Mouse (Mus musculus): ENCODE results near the gene Cib4. TPM values are rescaled to one million over a fixed set of nuclear protein-coding genes. Genes with fewer than 3 reads are reported as not detected.

The Cib4 gene
- polyA plus RNA-seq, 1 experiment from 2014 or later, result not detected

GRCm38 (mm10) chr5:30461821-30462220, 83.8 kb downstream of the Cib4 start, which contains the start of gene Otof:
Gene Otof (minus strand): TSS chr5:30461932.
- Histone ChIP-seq H3K9ac (ENCODE audit: low read length) (no peak within 1 kb of the TSS), H3K4me2 (ENCODE audit: low read depth, low read length) (no peak within 1 kb of the TSS), H3K27ac (ENCODE audit: low read length) (no peak within 1 kb of the TSS), H3K4me1 (ENCODE audit: control insufficient read depth, insufficient read depth, low read length) (peaks cover 16% of the 10 kb centered on the region), H3K36me3 (ENCODE audit: control insufficient read depth, insufficient read depth, low read length) (no peaks in the 10 kb centered on the region), H3K27me3 (ENCODE audit: control insufficient read depth, insufficient read depth, low read length) (peaks cover 5% of the 10 kb centered on the region), H3K4me3 (replicated peaks; ENCODE audit: low read length) (no peak within 1 kb of the TSS), H3K9me3 (replicated peaks; ENCODE audit: control insufficient read depth, low read length) (no peaks in the 10 kb centered on the region)
- ATAC-seq (ENCODE audit: insufficient read depth, low FRiP score), result 0 out of 2 replicates have a peak, but pooled peaks have one; percentile 68
- WGBS, result 13% methylated on average over 12 of the region's 12 CpGs

- H3K4me2 ChIP-seq (ENCODE audit: low read depth, low read length), result no peak overlapping the region
- no peak overlapping the region for H3K27ac ChIP-seq (ENCODE audit: low read length)
- H3K36me3 ChIP-seq (ENCODE audit: control insufficient read depth, insufficient read depth, low read length), result no peaks in the 10 kb centered on the region
- no peaks in the 10 kb centered on the region for H3K9me3 ChIP-seq (replicated peaks; ENCODE audit: control insufficient read depth, low read length)
- peaks cover under 1% of the 10 kb centered on the region; the same call in 1 of the 2 replicates for H3K27me3 ChIP-seq (ENCODE audit: control insufficient read depth, insufficient read depth, low read length)
- H3K9ac ChIP-seq (ENCODE audit: low read length), result no peak overlapping the region
- 39% methylated on average over 4 of the region's 4 CpGs for WGBS
- peaks cover 10% of the 10 kb centered on the region for H3K4me1 ChIP-seq (ENCODE audit: control insufficient read depth, insufficient read depth, low read length)
- no peak overlapping the region for H3K4me3 ChIP-seq (replicated peaks; ENCODE audit: low read length)
- no peak for ATAC-seq (ENCODE audit: insufficient read depth, low FRiP score)
Measured at GRCm38 (mm10) chr5:30460155-30460554, 85.5 kb downstream of the Cib4 start.

GRCm38 (mm10) chr5:30456056-30456455, 89.6 kb downstream of the Cib4 start:
- ATAC-seq (ENCODE audit: insufficient read depth, low FRiP score), result no peak
- H3K27me3 ChIP-seq (ENCODE audit: control insufficient read depth, insufficient read depth, low read length), result no peaks in the 10 kb centered on the region
- no peaks in the 10 kb centered on the region for H3K4me1 ChIP-seq (ENCODE audit: control insufficient read depth, insufficient read depth, low read length)
- H3K27ac ChIP-seq (ENCODE audit: low read length), result no peak overlapping the region
- WGBS, result 51% methylated on average over 6 of the region's 6 CpGs
- no peaks in the 10 kb centered on the region for H3K9me3 ChIP-seq (replicated peaks; ENCODE audit: control insufficient read depth, low read length)
- H3K36me3 ChIP-seq (ENCODE audit: control insufficient read depth, insufficient read depth, low read length), result no peaks in the 10 kb centered on the region
- H3K4me2 ChIP-seq (ENCODE audit: low read depth, low read length), result no peak overlapping the region
- no peak overlapping the region for H3K4me3 ChIP-seq (replicated peaks; ENCODE audit: low read length)
- no peak overlapping the region for H3K9ac ChIP-seq (ENCODE audit: low read length)

- H3K27ac ChIP-seq (ENCODE audit: low read length), result no peak overlapping the region
- no peaks in the 10 kb centered on the region for H3K36me3 ChIP-seq (ENCODE audit: control insufficient read depth, insufficient read depth, low read length)
- no peaks in the 10 kb centered on the region for H3K9me3 ChIP-seq (replicated peaks; ENCODE audit: control insufficient read depth, low read length)
- no peaks in the 10 kb centered on the region for H3K4me1 ChIP-seq (ENCODE audit: control insufficient read depth, insufficient read depth, low read length)
- 79% methylated on average over 13 of the region's 13 CpGs for WGBS
- no peak overlapping the region for H3K4me2 ChIP-seq (ENCODE audit: low read depth, low read length)
- H3K9ac ChIP-seq (ENCODE audit: low read length), result no peak overlapping the region
- ATAC-seq (ENCODE audit: insufficient read depth, low FRiP score), result no peak
- no peak overlapping the region for H3K4me3 ChIP-seq (replicated peaks; ENCODE audit: low read length)
- no peaks in the 10 kb centered on the region for H3K27me3 ChIP-seq (ENCODE audit: control insufficient read depth, insufficient read depth, low read length)
Measured at GRCm38 (mm10) chr5:30444327-30444895, 101.2 kb downstream of the Cib4 start.

- ATAC-seq (ENCODE audit: insufficient read depth, low FRiP score), result no peak
- no peaks in the 10 kb centered on the region for H3K27me3 ChIP-seq (ENCODE audit: control insufficient read depth, insufficient read depth, low read length)
- no peak overlapping the region for H3K4me3 ChIP-seq (replicated peaks; ENCODE audit: low read length)
- 60% methylated on average over 5 of the region's 5 CpGs for WGBS
- H3K9ac ChIP-seq (ENCODE audit: low read length), result no peak overlapping the region
- H3K36me3 ChIP-seq (ENCODE audit: control insufficient read depth, insufficient read depth, low read length), result no peaks in the 10 kb centered on the region
- H3K9me3 ChIP-seq (replicated peaks; ENCODE audit: control insufficient read depth, low read length), result no peaks in the 10 kb centered on the region
- no peaks in the 10 kb centered on the region for H3K4me1 ChIP-seq (ENCODE audit: control insufficient read depth, insufficient read depth, low read length)
- H3K4me2 ChIP-seq (ENCODE audit: low read depth, low read length), result no peak overlapping the region
- H3K27ac ChIP-seq (ENCODE audit: low read length), result no peak overlapping the region
Measured at GRCm38 (mm10) chr5:30442196-30442595, 103.4 kb downstream of the Cib4 start.

GRCm38 (mm10) chr5:30440308-30440906, 105.2 kb downstream of the Cib4 start:
- WGBS, result 82% methylated on average over 8 of the region's 8 CpGs
- no peak overlapping the region for H3K9ac ChIP-seq (ENCODE audit: low read length)
- no peaks in the 10 kb centered on the region for H3K36me3 ChIP-seq (ENCODE audit: control insufficient read depth, insufficient read depth, low read length)
- no peak overlapping the region for H3K4me2 ChIP-seq (ENCODE audit: low read depth, low read length)
- H3K9me3 ChIP-seq (replicated peaks; ENCODE audit: control insufficient read depth, low read length), result no peaks in the 10 kb centered on the region
- H3K27ac ChIP-seq (ENCODE audit: low read length), result no peak overlapping the region
- no peak for ATAC-seq (ENCODE audit: insufficient read depth, low FRiP score)
- H3K4me3 ChIP-seq (replicated peaks; ENCODE audit: low read length), result no peak overlapping the region
- H3K4me1 ChIP-seq (ENCODE audit: control insufficient read depth, insufficient read depth, low read length), result no peaks in the 10 kb centered on the region
- no peaks in the 10 kb centered on the region for H3K27me3 ChIP-seq (ENCODE audit: control insufficient read depth, insufficient read depth, low read length)

- H3K4me2 ChIP-seq (ENCODE audit: low read depth, low read length), result no peak overlapping the region
- no peak overlapping the region for H3K9ac ChIP-seq (ENCODE audit: low read length)
- H3K36me3 ChIP-seq (ENCODE audit: control insufficient read depth, insufficient read depth, low read length), result no peaks in the 10 kb centered on the region
- H3K4me1 ChIP-seq (ENCODE audit: control insufficient read depth, insufficient read depth, low read length), result no peaks in the 10 kb centered on the region
- no peak overlapping the region for H3K27ac ChIP-seq (ENCODE audit: low read length)
- no peak overlapping the region for H3K4me3 ChIP-seq (replicated peaks; ENCODE audit: low read length)
- no peaks in the 10 kb centered on the region for H3K9me3 ChIP-seq (replicated peaks; ENCODE audit: control insufficient read depth, low read length)
- no peaks in the 10 kb centered on the region for H3K27me3 ChIP-seq (ENCODE audit: control insufficient read depth, insufficient read depth, low read length)
- 54% methylated on average over 2 of the region's 2 CpGs for WGBS
- no peak for ATAC-seq (ENCODE audit: insufficient read depth, low FRiP score)
Measured at GRCm38 (mm10) chr5:30438931-30439330, 106.7 kb downstream of the Cib4 start.

Other genes with a start within 250 kb of the Cib4 start
- gene Otof, start 83.9 kb downstream of the Cib4 start, polyA plus RNA-seq (2015; fragmentation: Nextera tagmentation; extraction: Ambion mirVana), result 0.30 and 0.46 TPM in 2 replicates
- gene 1700001C02Rik, start 79.8 kb downstream of the Cib4 start, polyA plus RNA-seq (2015; fragmentation: Nextera tagmentation; extraction: Ambion mirVana), result not detected in 2 replicates
- gene Kcnk3, start 42.3 kb upstream of the Cib4 start, polyA plus RNA-seq (2015; fragmentation: Nextera tagmentation; extraction: Ambion mirVana), result 6.6 and 7.0 TPM in 2 replicates
- 34.0 and 35.2 TPM in 2 replicates for gene Slc35f6, start 102.1 kb upstream of the Cib4 start, polyA plus RNA-seq (2015; fragmentation: Nextera tagmentation; extraction: Ambion mirVana)
- gene Cenpa, start 120.9 kb upstream of the Cib4 start, polyA plus RNA-seq (2015; fragmentation: Nextera tagmentation; extraction: Ambion mirVana), result 161 and 175 TPM in 2 replicates
- 6.8 and 7.2 TPM in 2 replicates for gene Dpysl5, start 165.7 kb upstream of the Cib4 start, polyA plus RNA-seq (2015; fragmentation: Nextera tagmentation; extraction: Ambion mirVana)

All from stomach, embryonic 16.5 days (tissue).